Mouse (Mus musculus): Measurements from ENCODE around the gene Rab3b.

GRCm38 (mm10) chr4:108911866-108912265, 33.0 kb downstream of the Rab3b start:
- TF ChIP-seq POLR2A (IDR thresholded peaks at IDR 0.05; ENCODE audit: extremely low read depth, insufficient read depth, low read length) (no peak), CTCF (IDR thresholded peaks at IDR 0.05; ENCODE audit: low read depth, low read length) (no peak)
